Mouse (Mus musculus): ENCODE results near the gene Surf6.

Gene Surf6

DNA sequence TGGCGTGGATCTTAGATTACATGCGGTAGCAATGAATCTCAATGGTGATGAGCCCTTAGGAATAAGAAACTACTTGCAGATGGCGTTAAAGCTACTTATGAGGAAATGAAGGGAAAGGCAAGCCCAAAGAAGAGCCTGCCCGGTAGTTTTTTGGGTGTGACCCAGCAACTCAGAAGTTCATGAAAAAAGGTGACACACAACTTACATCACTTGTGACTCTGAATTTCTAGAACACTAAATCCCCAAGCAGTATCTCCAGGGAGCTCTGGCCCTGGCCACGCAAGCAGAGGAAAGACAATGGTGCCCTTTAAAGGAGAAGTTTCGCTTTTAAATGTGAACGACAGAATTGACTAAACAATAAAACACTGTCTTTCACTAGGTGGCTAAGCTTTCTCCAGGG, 632 bp upstream of the Surf6 start:
- ChIA-PET POLR2A (interaction anchor here (0.5 to 13.2 kb wide), 109 partner anchors 9 to 666 kb away, joined by 3 to 251 read pairs (median 4); partner anchors contain the start of genes Surf1 (in 3 of the 4), Surf2 (in 3 of the 4), Abo (in 2 of the 4) and Agpat2 (in 2 of the 4)), CTCF (interaction anchor here in 3 of 4 experiments (0.7 to 2.2 kb wide), 15 partner anchors 8 to 494 kb away, joined by 3 to 11 read pairs (median 4); partner anchors contain the start of genes Inpp5e (in 1 of the 3), Surf1 (in 1 of the 3) and Surf2 (in 1 of the 3))

DNA sequence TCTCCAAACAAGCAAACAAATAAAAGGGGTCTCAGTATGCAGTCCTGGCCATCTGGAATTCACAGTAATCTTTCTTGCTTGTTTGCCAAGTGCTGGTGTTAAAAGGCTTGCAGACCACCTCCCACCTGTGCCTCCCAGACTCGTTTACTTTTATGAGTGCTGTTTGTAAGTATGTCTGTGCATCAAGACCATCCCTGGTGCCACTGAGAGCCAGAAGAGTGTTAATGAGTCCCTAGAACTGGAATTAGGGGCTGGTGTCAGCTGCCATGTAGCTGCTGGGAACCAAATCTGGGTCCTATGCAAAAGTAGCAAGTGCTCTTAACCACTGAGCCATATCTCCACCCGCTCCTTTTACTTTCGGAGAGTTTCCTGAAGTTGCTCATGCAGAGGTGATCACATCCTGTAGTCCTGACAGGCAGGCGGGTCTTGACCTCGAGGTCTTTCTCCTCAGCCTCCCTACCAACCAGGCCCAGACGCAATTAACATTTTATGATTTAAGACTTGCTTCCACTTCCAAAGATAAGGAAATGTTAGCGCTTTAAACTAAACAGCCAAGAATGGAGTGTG, 762 bp downstream of the Surf6 start:
- ChIA-PET POLR2A (interaction anchor here (0.6 to 13.2 kb wide), 75 partner anchors 10 to 603 kb away, joined by 3 to 251 read pairs (median 5); partner anchors contain the start of genes Surf1 (in 3 of the 4), Surf2 (in 3 of the 4), Abo (in 2 of the 4) and Agpat2 (in 2 of the 4)), CTCF (interaction anchor here in 2 of 4 experiments (0.5 to 2.2 kb wide), 8 partner anchors 9 to 1298 kb away, joined by 3 to 11 read pairs (median 4); partner anchors contain the start of gene Inpp5e (in 1 of the 2))

DNA sequence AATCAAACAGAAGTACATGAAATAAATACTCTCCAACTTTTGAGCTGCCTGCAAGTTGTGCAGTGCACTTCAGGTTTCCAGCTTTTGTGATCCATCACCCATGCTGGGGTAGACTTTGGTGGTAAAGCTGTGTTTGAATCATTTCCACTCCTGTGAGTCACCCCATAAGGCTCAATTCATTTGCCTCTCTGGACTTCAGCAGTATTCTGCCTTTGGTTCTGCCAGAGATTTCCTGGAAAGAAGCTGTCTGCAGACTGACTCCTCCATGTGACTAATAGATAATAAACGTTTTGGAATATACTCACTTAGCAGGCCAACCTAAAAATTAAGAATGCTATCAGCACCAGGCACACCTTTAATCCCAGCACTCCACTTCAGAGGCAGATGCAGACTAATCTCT, 1.9 kb downstream of the Surf6 start:
- POLR2A ChIA-PET = interaction anchor here in 3 of 4 experiments (0.9 to 13.2 kb wide), 8 partner anchors 9 to 455 kb away, joined by 3 to 251 read pairs (median 25); partner anchors contain the start of genes Med22 (in 2 of the 3), Rpl7a (in 2 of the 3), Surf1 (in 1 of the 3) and Surf2 (in 1 of the 3)
- CTCF ChIA-PET = no interaction called here

DNA sequence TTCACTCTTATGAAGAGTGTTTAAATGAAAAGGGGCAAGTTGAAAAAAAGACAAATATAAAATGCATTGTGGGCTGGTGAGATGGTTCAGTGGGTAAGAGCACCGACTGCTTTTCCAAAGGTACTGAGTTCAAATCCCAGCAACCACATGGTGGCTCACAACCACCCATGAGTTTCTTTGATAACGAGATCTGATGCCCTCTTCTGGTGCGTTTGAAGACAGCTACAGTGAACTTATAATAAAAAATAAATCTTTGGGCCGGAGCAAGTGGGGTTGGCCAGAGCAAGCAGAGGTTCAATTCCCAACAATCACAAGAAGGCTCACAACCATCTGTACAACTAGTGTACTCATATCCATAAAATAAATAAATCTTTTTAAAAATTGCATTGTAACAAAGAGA, 6.8 kb downstream of the Surf6 start:
- POLR2A ChIA-PET = interaction anchor here in 3 of 4 experiments (0.6 to 4.1 kb wide), 8 partner anchors 9 to 260 kb away, joined by 3 to 25 read pairs (median 4); partner anchors contain the start of genes Med22 (in 1 of the 3) and Rpl7a (in 1 of the 3)
- CTCF ChIA-PET = interaction anchor here in 1 of 4 experiments (1.2 to 1.9 kb wide), 2 partner anchors 11 to 48 kb away, joined by 3 to 6 read pairs; no protein-coding TSS in a partner anchor

DNA sequence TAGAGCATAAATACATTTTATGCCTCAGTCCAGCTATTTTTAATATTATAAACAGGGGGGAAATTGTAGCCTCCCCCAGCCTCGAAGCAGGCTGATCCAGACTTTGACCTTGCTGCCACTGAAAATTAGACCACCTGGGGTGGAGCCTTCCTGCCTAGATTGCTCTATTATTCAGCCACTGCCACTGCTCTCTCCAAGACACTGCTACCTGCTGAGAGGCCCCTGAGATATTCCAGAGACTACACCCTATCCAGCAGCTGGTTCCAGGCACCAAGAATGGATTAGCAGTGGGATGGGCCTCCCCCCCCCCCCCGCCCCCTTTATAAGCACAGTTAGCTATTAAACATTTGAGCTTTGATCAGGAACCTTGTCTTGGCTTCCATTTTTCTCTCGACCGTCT, 16.5 kb downstream of the Surf6 start:
- ChIA-PET CTCF (interaction anchor here in 2 of 4 experiments (0.6 kb wide), 2 partner anchors 325 to 1786 kb away, joined by 3 to 5 read pairs; no protein-coding TSS in a partner anchor), POLR2A (interaction anchor here (0.6 to 1.8 kb wide), 10 partner anchors 8 to 1001 kb away, joined by 3 to 9 read pairs (median 5); partner anchors contain the start of gene Surf6 (in 3 of the 4))

DNA sequence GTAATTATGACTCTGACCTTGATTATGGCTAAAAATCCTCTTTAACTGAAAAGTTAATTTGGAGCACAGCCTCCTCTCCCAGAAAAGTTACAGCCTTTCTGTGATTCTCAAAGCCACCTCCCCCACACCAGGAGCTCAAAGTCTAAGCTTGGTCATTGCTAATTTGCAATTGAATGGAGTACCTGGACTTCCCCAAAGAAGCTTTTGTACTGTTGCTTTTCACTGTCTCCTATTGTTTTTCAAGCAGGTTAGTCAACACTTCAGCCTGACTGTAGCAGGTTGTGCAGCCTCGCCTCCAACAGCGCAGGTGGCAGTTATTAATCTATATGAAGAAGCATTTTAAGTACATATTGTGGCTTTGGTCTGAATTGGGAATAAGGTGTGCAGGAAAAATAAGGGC, 17.1 kb downstream of the Surf6 start:
- ChIA-PET CTCF (interaction anchor here in 1 of 4 experiments (0.6 kb wide), 1 partner anchor 1786 kb away, joined by 5 read pairs; no protein-coding TSS in a partner anchor), POLR2A (interaction anchor here (0.6 to 1.8 kb wide), 10 partner anchors 14 to 250 kb away, joined by 3 to 9 read pairs (median 5); partner anchors contain the start of gene Surf6 (in 3 of the 4))

DNA sequence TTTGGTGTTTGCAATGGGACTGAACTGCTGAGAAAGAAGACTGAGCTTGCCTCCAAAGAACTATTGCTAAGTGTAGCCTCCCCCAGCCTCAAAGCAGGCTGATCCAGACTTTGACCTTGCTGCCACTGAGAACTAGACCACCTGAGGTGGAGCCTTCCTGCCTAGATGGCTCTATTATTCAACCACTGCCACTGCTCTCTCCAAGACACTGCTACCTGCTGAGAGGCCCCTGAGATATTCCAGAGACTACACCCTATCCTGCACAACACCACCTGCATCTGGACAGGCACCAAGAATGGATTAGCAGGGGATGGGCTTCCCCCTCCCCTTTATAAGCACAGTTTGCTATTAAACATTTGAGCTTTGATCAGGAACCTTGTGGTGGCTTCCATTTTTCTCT, 24.1 kb downstream of the Surf6 start:
- CTCF ChIA-PET = no interaction called here

DNA sequence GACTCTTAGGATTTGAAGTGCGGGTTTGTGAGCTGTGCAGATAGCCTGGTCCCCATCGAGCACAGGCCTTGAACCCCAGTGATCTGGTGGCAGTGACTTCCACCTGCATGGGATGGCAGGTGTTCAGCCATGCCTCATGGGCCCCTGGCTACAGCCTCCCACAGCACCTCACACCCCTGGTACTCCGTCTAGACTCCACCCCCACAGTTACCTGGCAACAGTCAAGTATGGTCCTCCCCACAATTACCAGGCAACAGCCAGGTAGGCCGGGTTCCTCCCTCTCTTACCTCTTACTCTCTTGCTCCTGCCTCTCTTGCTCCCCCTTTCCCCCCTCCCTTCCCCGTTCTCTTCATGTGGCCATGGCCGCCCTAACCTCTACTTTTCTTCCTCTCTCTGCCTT, 32.0 kb downstream of the Surf6 start:
- ChIA-PET CTCF (no interaction called here), POLR2A (interaction anchor here in 3 of 4 experiments (0.7 to 1.6 kb wide), 3 partner anchors 24 to 235 kb away, joined by 3 to 9 read pairs (median 4); partner anchors contain the start of gene Surf6 (in 1 of the 3))

More for the DNA sequence above, 24.1 kb downstream of the Surf6 start:
- POLR2A ChIA-PET = interaction anchor here in 1 of 4 experiments (0.9 to 2.4 kb wide), 4 partner anchors 8 to 240 kb away, joined by 3 to 6 read pairs (median 4); partner anchors contain the start of gene Surf6

DNA sequence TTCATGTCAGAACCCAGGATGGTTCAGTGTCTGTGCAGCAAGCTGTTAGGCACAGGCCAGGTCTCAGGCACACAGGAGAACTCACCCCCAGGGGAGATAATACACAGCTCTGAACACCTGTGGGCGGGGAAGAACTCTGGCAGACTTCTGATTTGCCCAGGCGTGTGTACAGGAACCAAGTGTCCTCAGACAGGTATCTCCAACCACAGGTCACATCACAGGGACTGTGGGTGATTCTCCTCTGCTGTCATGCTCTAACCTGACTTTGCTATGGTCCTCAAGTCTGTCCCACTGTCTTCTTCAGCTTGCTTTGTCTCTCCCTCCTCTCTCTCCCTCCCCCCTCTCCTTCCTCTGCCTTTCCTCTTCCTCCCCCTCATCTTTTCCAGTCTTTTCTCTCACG, 37.8 kb downstream of the Surf6 start, which contains the start of gene Abo:
Gene Abo, minus strand, starts transcription at position 101 of the 400 bp plus-strand sequence.
- ChIA-PET POLR2A (interaction anchor here in 2 of 4 experiments (0.7 to 2.0 kb wide), 5 partner anchors 38 to 1177 kb away, joined by 3 to 5 read pairs (median 3); partner anchors contain the start of gene Surf6 (in 2 of the 2)), CTCF (interaction anchor here in 2 of 4 experiments (0.7 to 1.4 kb wide), 3 partner anchors 17 to 470 kb away, joined by 4 to 9 read pairs (median 4); no protein-coding TSS in a partner anchor)

DNA sequence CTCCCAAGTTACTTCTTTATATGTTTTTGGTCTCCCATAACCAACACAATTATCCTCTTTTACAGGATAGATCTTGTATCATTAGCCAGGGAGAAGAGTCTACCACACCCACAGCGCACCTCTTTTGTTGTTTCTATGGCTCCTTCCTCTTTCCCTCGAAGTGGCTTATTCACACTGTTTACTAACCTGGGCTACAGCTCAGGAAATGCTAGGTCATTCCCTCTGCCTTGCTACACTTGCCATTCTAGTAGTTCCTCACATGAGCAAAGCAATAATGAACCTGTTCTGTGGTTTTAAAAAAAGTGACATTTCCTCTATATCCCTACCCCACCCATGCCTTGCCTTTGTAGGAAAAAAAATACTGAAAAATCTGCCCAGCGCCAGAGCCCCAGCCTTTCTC, 39.8 kb downstream of the Surf6 start:
- POLR2A ChIA-PET = interaction anchor here (0.6 to 1.7 kb wide), 7 partner anchors 11 to 227 kb away, joined by 3 to 5 read pairs (median 3); partner anchors contain the start of gene Surf6 (in 2 of the 4)
- CTCF ChIA-PET = interaction anchor here in 2 of 4 experiments (0.7 to 1.3 kb wide), 2 partner anchors 15 to 177 kb away, joined by 3 read pairs; no protein-coding TSS in a partner anchor

DNA sequence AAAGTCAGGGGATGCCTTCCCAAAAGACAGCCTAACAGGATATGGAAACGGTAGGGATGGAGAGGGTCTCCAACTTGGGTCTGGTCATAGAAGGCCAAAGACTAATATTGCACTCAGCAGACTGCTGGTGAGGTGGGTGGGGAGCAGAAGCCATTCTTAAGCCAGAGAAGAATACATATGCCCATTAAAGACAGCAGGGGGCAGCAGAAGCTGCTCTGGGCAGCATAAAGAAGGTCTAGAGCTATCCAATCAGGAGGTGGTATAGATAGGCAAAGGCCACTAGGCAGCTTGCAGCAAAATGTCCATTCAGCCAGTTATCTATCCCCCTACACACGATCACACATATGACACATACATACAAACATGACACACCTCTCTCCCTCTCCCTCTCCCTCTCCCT, 55.0 kb downstream of the Surf6 start:
- CTCF ChIA-PET = interaction anchor here (0.5 to 2.5 kb wide), 33 partner anchors 8 to 580 kb away, joined by 3 to 16 read pairs (median 4); partner anchors contain the start of genes Abo (in 2 of the 4) and Surf6 (in 2 of the 4)
- POLR2A ChIA-PET = interaction anchor here in 3 of 4 experiments (0.6 to 1.6 kb wide), 15 partner anchors 9 to 244 kb away, joined by 3 to 10 read pairs (median 4); partner anchors contain the start of genes Agpat2 (in 1 of the 3), Surf1 (in 1 of the 3), Surf2 (in 1 of the 3) and Surf6 (in 1 of the 3)
